Comparison of ENCODE assay signal across 8 mouse cellular contexts in genomic region chr2:83742210-83742609, GRCm38 (mm10). TPM values are rescaled to one million over a fixed set of nuclear protein-coding genes. Genes with fewer than 3 reads are reported as not detected.
DNase-seq lines count a peak whose midpoint lies in the region; ATAC-seq and TF ChIP-seq lines count a peak whose summit lies in the region.

No protein-coding gene starts in this region.

- intact Hi-C loops in gastrocnemius, adult 2 months (cut with DNase I), result no loop called here
- intact Hi-C loops in gastrocnemius, postnatal 14 days (cut with DNase I; ENCODE audit: low total_unique reads), result no loop called here
- intact Hi-C loops in left cerebral cortex, postnatal 25 days (cut with DNase I), result loop anchor here (1.0 kb wide), 1 partner anchor 18 kb away; the partner anchor contains the start of gene Itgav

- no peak overlapping the region for H3K4me2 ChIP-seq in midbrain, embryonic 16.5 days (ENCODE audit: low read length)
- no peak overlapping the region for H3K4me2 ChIP-seq in midbrain, embryonic 15.5 days
- no peak overlapping the region for H3K4me2 ChIP-seq in stomach, embryonic 15.5 days

- no peak overlapping the region for H3K9ac ChIP-seq in midbrain, embryonic 16.5 days (ENCODE audit: low read depth, low read length)
- no peak overlapping the region for H3K9ac ChIP-seq in midbrain, embryonic 15.5 days
- no peak overlapping the region for H3K9ac ChIP-seq in stomach, embryonic 15.5 days

- peak overlapping the region; percentile 43; the same call in 1 of the 2 replicates for H3K27ac ChIP-seq in gastrocnemius, adult 2 months
- H3K27ac ChIP-seq in midbrain, embryonic 16.5 days (ENCODE audit: low read length), result no peak overlapping the region
- no peak overlapping the region for H3K27ac ChIP-seq in midbrain, embryonic 15.5 days
- H3K27ac ChIP-seq in stomach, embryonic 15.5 days, result no peak overlapping the region

- no peaks in the 10 kb centered on the region for H3K27me3 ChIP-seq in midbrain, embryonic 16.5 days (ENCODE audit: control insufficient read depth, insufficient read depth, low read depth, low read length)
- H3K27me3 ChIP-seq in midbrain, embryonic 15.5 days (replicated peaks), result no peaks in the 10 kb centered on the region
- H3K27me3 ChIP-seq in stomach, embryonic 15.5 days (replicated peaks), result no peaks in the 10 kb centered on the region

- DNase-seq in gastrocnemius, adult 2 months, result peak; percentile 36
- no peak for DNase-seq in gastrocnemius, postnatal 14 days
- peak; percentile 51 to 84 for DNase-seq in left cerebral cortex, postnatal 25 days (ENCODE audit: low spot score in 2 of 2)
- DNase-seq in thymus, postnatal 0 days (ENCODE audit: low spot score), result no peak
- DNase-seq in yolk sac, embryonic 10.5 days (ENCODE audit: low spot score), result no peak

- no peaks in the 10 kb centered on the region; the same call in 1 of the 2 replicates for H3K4me1 ChIP-seq in midbrain, embryonic 16.5 days (ENCODE audit: control insufficient read depth, insufficient read depth, low read length)
- no peaks in the 10 kb centered on the region for H3K4me1 ChIP-seq in midbrain, embryonic 15.5 days
- H3K4me1 ChIP-seq in stomach, embryonic 15.5 days, result peaks cover 20% of the 10 kb centered on the region

- no peaks in the 10 kb centered on the region for H3K36me3 ChIP-seq in midbrain, embryonic 16.5 days (ENCODE audit: control insufficient read depth, insufficient read depth, low read length)
- H3K36me3 ChIP-seq in midbrain, embryonic 15.5 days (replicated peaks), result no peaks in the 10 kb centered on the region
- no peaks in the 10 kb centered on the region for H3K36me3 ChIP-seq in stomach, embryonic 15.5 days

- 56% methylated on average over 9 of the region's 9 CpGs for WGBS in midbrain, embryonic 16.5 days
- WGBS in midbrain, embryonic 15.5 days, result 61% methylated on average over 9 of the region's 9 CpGs
- 39% methylated on average over 9 of the region's 9 CpGs for WGBS in stomach, embryonic 15.5 days

- ATAC-seq in midbrain, embryonic 16.5 days, result peak; percentile 48; the same call in 1 of the 2 replicates
- no peak for ATAC-seq in midbrain, embryonic 15.5 days (replicated peaks)
- ATAC-seq in stomach, embryonic 15.5 days (ENCODE audit: insufficient read depth, low FRiP score, low read depth), result 0 out of 2 replicates have a peak, but pooled peaks have one; percentile 51

- no peaks in the 10 kb centered on the region for H3K9me3 ChIP-seq in midbrain, embryonic 16.5 days (replicated peaks; ENCODE audit: control insufficient read depth, low read length, poor library complexity, severe bottlenecking)
- no peaks in the 10 kb centered on the region for H3K9me3 ChIP-seq in midbrain, embryonic 15.5 days
- H3K9me3 ChIP-seq in stomach, embryonic 15.5 days, result no peaks in the 10 kb centered on the region

- H3K4me3 ChIP-seq in gastrocnemius, adult 2 months, result no peak overlapping the region
- no peak overlapping the region for H3K4me3 ChIP-seq in midbrain, embryonic 16.5 days (ENCODE audit: low read depth, low read length)
- H3K4me3 ChIP-seq in midbrain, embryonic 15.5 days, result no peak overlapping the region
- H3K4me3 ChIP-seq in stomach, embryonic 15.5 days (replicated peaks), result no peak overlapping the region

- no peak for TF ChIP-seq CTCF in gastrocnemius, adult 2 months (IDR thresholded peaks at IDR 0.05)

RNA-seq across cellular contexts. Expression of gene Itgav, which starts 18.0 kb away (rescaled TPM):
- 10 to 100 TPM; 33.2 to 43.9 TPM for total RNA-seq in gastrocnemius, adult 2 months (2021)
- total RNA-seq in gastrocnemius, postnatal 14 days (2021), result 10 to 100 TPM; 46.3 to 58.0 TPM
- polyA plus RNA-seq in midbrain, embryonic 16.5 days (2015; fragmentation: Nextera tagmentation; extraction: Ambion mirVana), result 19.9 and 20.5 TPM in 2 replicates
- polyA plus RNA-seq in midbrain, embryonic 15.5 days (2015; fragmentation: Nextera tagmentation; extraction: Ambion mirVana), result 16.1 and 16.9 TPM in 2 replicates
- total RNA-seq in left cerebral cortex, postnatal 25 days (2021), result 100 to 1,000 TPM; 116 to 131 TPM
- polyA plus RNA-seq in stomach, embryonic 15.5 days (2015; fragmentation: Nextera tagmentation; extraction: Ambion mirVana), result 76.4 and 83.1 TPM in 2 replicates
- 43.3 and 54.9 TPM in 2 replicates for polyA plus RNA-seq in thymus, postnatal 0 days (2015; fragmentation: Nextera tagmentation; extraction: Ambion mirVana)

Comparison
In these comparisons a context has a peak if more than half of its experiments do, and no peak if none do; other contexts are left out.
1. DNase-seq: peak in gastrocnemius, adult 2 months (single experiment) and left cerebral cortex, postnatal 25 days (2 of 2); none in gastrocnemius, postnatal 14 days (single experiment), thymus, postnatal 0 days (single experiment) and yolk sac, embryonic 10.5 days (single experiment).